Mouse (Mus musculus): ENCODE measurements around the gene Rnf220. TPM values are rescaled to one million over a fixed set of nuclear protein-coding genes. Genes with fewer than 3 reads are reported as not detected.

Gene Rnf220
- polyA plus RNA-seq, 1 experiment from 2014 or later, result 73.4 TPM

GRCm38 (mm10) chr4:117303581-117304238 is 193.1 kb downstream of the Rnf220 start:
- H3K27me3 ChIP-seq (ENCODE audit: control insufficient read depth, insufficient read depth, low read length), result peaks cover 32% of the 10 kb centered on the region
- WGBS, result 10% methylated on average over 30 of the region's 30 CpGs
- ATAC-seq (ENCODE audit: low read depth), result no peak
- no peak overlapping the region for H3K27ac ChIP-seq (ENCODE audit: low read depth, low read length)
- H3K9me3 ChIP-seq (ENCODE audit: control insufficient read depth, low read length), result no peaks in the 10 kb centered on the region
- peaks cover 19% of the 10 kb centered on the region for H3K4me1 ChIP-seq (ENCODE audit: control insufficient read depth, insufficient read depth, low read length)
- H3K4me3 ChIP-seq (ENCODE audit: low read depth, low read length), result peak overlapping the region; percentile 28
- H3K4me2 ChIP-seq (ENCODE audit: low read depth, low read length), result peak overlapping the region; percentile 55
- H3K9ac ChIP-seq (replicated peaks; ENCODE audit: low read depth, low read length), result peak overlapping the region; percentile 46; the same call in 1 of the 2 replicates
- no peaks in the 10 kb centered on the region for H3K36me3 ChIP-seq (ENCODE audit: control insufficient read depth, insufficient read depth, low read length)

DNA sequence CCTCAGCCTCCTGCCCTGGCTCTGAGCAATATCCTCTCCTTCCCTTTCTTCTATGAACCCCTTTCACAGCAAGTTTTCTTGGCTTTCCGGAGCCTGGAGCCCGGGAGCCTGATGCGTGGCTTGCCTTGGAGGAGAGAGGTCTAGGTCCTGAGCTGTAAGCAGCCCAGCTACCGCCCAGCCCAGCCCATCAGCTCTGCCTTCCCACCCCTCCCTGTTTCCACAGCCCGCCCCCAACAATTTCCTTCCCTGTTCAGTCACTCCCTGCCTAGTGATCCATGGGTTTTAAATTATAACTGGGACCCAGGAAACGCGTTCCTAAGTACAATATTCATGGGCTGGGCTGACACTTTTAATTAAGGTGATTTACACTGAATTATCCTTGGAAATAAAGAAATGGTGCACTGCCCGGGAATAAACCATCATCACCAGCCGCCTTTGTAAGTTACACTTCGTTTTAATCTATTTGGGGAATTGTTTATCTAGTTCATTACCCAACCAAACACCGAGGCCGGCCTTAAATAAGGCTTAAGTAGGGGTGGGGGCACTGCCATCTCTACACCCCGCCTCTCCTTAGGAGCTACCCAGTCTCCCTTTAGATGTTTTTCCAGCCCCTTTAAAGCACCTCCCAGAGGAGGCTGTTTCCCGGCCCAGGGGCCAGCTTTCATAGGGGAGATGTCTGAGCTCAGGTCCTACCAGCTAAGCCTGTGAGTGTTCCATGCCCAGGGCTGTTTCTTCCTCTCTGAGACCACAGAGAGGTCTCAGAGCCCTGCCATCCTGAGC is 194.6 kb downstream of the Rnf220 start:
- no peak overlapping the region for H3K27ac ChIP-seq (ENCODE audit: low read depth, low read length)
- no peak overlapping the region for H3K9ac ChIP-seq (replicated peaks; ENCODE audit: low read depth, low read length)
- 13% methylated on average over 14 of the region's 14 CpGs for WGBS
- ATAC-seq (ENCODE audit: low read depth), result peak; percentile 56
- H3K27me3 ChIP-seq (ENCODE audit: control insufficient read depth, insufficient read depth, low read length), result peaks cover 32% of the 10 kb centered on the region
- H3K4me2 ChIP-seq (ENCODE audit: low read depth, low read length), result no peak overlapping the region
- H3K4me1 ChIP-seq (ENCODE audit: control insufficient read depth, insufficient read depth, low read length), result peaks cover 19% of the 10 kb centered on the region
- no peak overlapping the region for H3K4me3 ChIP-seq (ENCODE audit: low read depth, low read length)
- H3K9me3 ChIP-seq (ENCODE audit: control insufficient read depth, low read length), result no peaks in the 10 kb centered on the region
- H3K36me3 ChIP-seq (ENCODE audit: control insufficient read depth, insufficient read depth, low read length), result no peaks in the 10 kb centered on the region

DNA sequence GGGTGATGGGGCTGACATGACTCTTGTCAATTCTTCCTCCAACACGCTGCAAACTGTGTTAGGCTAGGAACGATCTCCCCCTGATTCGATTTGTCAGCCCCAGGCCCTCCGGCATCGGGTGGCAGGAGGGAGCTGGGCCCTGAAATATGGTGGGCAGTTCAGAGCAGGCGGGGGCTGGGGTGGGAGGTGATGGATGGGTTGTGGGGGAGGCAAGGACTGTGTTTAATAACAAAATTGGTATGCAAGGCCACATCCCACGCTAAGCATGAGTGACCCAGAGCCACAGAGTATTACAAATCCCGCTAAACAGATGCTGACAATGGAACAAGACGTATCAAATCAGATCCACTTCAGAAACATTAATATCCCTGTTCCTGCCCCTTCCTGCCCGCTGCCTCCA is 196.9 kb downstream of the Rnf220 start:
- peaks cover 21% of the 10 kb centered on the region; the same call in 1 of the 2 replicates for H3K27me3 ChIP-seq (ENCODE audit: control insufficient read depth, insufficient read depth, low read length)
- H3K4me1 ChIP-seq (ENCODE audit: control insufficient read depth, insufficient read depth, low read length), result peaks cover 19% of the 10 kb centered on the region

DNA sequence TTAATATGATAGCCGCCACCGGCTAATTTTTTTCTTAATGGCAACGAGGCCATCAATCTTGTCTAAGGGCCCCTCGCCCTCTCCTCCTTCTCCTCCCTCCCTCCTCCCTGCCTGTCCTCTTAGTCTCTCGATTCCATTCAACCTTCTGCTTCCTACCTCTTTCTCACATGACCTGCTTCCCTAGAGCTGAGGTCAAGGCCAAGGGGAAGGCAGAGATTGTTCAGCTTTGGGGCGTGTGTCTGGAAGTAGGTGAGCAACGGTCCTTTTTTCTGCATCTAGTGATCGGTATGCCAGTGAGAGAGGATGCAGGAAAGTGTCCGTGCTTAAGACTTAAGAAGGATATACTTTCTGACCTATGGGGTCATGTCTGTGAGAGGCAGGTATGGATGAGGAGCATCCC is 199.0 kb downstream of the Rnf220 start:
- WGBS, result 67% methylated on average over 9 of the region's 9 CpGs
- Histone ChIP-seq H3K27ac (ENCODE audit: low read depth, low read length) (no peak overlapping the region), H3K4me3 (ENCODE audit: low read depth, low read length) (no peak overlapping the region), H3K36me3 (ENCODE audit: control insufficient read depth, insufficient read depth, low read length) (no peaks in the 10 kb centered on the region), H3K4me1 (ENCODE audit: control insufficient read depth, insufficient read depth, low read length) (peaks cover 9% of the 10 kb centered on the region), H3K9ac (replicated peaks; ENCODE audit: low read depth, low read length) (no peak overlapping the region), H3K9me3 (ENCODE audit: control insufficient read depth, low read length) (no peaks in the 10 kb centered on the region), H3K4me2 (ENCODE audit: low read depth, low read length) (no peak overlapping the region), H3K27me3 (ENCODE audit: control insufficient read depth, insufficient read depth, low read length) (peaks cover 6% of the 10 kb centered on the region; the same call in 1 of the 2 replicates)
- no peak for ATAC-seq (ENCODE audit: low read depth)

More for the DNA sequence above, 196.9 kb downstream of the Rnf220 start:
- no peak overlapping the region for H3K4me2 ChIP-seq (ENCODE audit: low read depth, low read length)
- H3K9me3 ChIP-seq (ENCODE audit: control insufficient read depth, low read length), result no peaks in the 10 kb centered on the region
- H3K36me3 ChIP-seq (ENCODE audit: control insufficient read depth, insufficient read depth, low read length), result no peaks in the 10 kb centered on the region
- no peak overlapping the region for H3K9ac ChIP-seq (replicated peaks; ENCODE audit: low read depth, low read length)
- no peak overlapping the region for H3K4me3 ChIP-seq (ENCODE audit: low read depth, low read length)
- no peak overlapping the region for H3K27ac ChIP-seq (ENCODE audit: low read depth, low read length)
- ATAC-seq (ENCODE audit: low read depth), result no peak
- 57% methylated on average over 10 of the region's 10 CpGs for WGBS

- Histone ChIP-seq H3K9me3 (ENCODE audit: control insufficient read depth, low read length) (no peaks in the 10 kb centered on the region), H3K27ac (ENCODE audit: low read depth, low read length) (no peak overlapping the region), H3K4me3 (ENCODE audit: low read depth, low read length) (no peak overlapping the region), H3K4me1 (ENCODE audit: control insufficient read depth, insufficient read depth, low read length) (peaks cover 3% of the 10 kb centered on the region; the same call in 1 of the 2 replicates), H3K36me3 (ENCODE audit: control insufficient read depth, insufficient read depth, low read length) (no peaks in the 10 kb centered on the region), H3K4me2 (ENCODE audit: low read depth, low read length) (no peak overlapping the region), H3K9ac (replicated peaks; ENCODE audit: low read depth, low read length) (no peak overlapping the region), H3K27me3 (ENCODE audit: control insufficient read depth, insufficient read depth, low read length) (peaks cover 2% of the 10 kb centered on the region; the same call in 1 of the 2 replicates)
- 67% methylated on average over 19 of the region's 19 CpGs for WGBS
- ATAC-seq (ENCODE audit: low read depth), result no peak
These were observed 199.8 kb downstream of the Rnf220 start for GRCm38 (mm10) chr4:117296849-117297593.

DNA sequence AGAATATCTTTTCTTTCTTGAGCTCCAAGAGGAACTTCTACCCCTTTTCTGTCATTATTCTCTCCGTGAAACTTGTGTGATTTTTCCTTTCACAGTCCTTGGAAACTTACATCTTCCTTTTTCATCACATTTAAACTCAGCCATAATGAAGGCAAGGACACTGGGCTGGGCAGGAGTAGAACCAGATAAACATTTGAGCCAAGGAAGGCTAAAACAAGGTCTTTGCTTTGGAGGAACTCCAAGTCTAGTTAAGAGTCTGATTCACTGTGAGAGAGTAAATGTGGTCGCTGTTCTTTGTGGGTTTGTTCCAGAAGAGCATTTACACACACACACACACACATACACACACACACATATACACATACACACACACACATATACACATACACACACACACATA is 205.2 kb downstream of the Rnf220 start:
- 97% methylated on average over 2 of the region's 2 CpGs for WGBS
- ATAC-seq (ENCODE audit: low read depth), result no peak

DNA sequence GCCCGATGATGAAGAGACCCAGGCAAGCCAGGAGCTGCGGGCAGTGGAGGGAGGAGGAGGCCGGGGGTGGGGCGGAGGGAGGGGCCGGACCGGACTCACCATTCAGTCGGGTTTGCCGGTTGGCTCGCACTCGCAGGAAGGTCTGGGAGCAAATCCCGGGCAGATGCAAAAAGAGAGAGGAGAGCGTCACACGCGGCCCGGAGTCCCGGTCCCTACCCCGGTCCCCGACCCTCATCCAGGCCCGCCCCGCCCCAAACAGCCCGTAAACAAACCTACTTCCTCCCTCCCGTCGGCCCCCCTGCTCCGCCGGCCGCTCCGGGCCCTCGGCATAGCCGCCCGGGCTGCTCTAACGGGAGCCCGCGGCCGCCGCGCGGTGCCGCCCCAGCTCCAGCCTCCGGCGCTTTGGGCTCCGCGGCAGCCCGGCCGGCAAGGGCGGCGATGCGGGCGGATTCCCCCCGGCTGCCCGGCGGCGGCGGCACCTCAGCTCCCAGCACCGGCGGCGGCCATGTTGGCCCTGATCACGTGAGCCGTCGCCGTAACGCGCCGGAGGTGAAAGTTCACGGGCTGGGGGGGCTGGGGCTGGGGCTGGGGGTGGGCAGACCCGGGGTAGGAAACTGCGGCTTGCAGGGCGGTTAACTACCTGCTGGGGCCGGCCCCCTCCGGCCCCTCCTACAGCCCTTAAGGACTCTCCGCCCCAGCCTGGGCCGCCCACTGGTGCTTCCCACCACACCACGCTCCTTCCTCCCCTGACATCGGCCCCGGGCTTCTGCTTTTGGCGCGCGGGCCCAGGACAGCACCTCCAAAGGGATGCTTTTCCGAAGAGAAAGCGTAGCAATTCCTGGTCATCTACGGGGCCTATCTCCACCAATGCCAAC is 207.7 kb downstream of the Rnf220 start:
- H3K4me2 ChIP-seq (ENCODE audit: low read depth, low read length), result peak overlapping the region; percentile 70
- H3K9me3 ChIP-seq (ENCODE audit: control insufficient read depth, low read length), result no peaks in the 10 kb centered on the region
- ATAC-seq (ENCODE audit: low read depth), result peak; percentile 86
- peak overlapping the region; percentile 87 for H3K27ac ChIP-seq (ENCODE audit: low read depth, low read length)
- H3K9ac ChIP-seq (replicated peaks; ENCODE audit: low read depth, low read length), result peak overlapping the region; percentile 78
- H3K36me3 ChIP-seq (ENCODE audit: control insufficient read depth, insufficient read depth, low read length), result peaks cover 16% of the 10 kb centered on the region; the same call in 1 of the 2 replicates
- H3K27me3 ChIP-seq (ENCODE audit: control insufficient read depth, insufficient read depth, low read length), result no peaks in the 10 kb centered on the region
- under 1% methylated on average over 38 of the region's 80 CpGs for WGBS
- peaks cover 23% of the 10 kb centered on the region for H3K4me1 ChIP-seq (ENCODE audit: control insufficient read depth, insufficient read depth, low read length)
- peak overlapping the region; percentile 65 for H3K4me3 ChIP-seq (ENCODE audit: low read depth, low read length)

More for the DNA sequence above, 205.2 kb downstream of the Rnf220 start:
- H3K4me2 ChIP-seq (ENCODE audit: low read depth, low read length), result no peak overlapping the region
- H3K9ac ChIP-seq (replicated peaks; ENCODE audit: low read depth, low read length), result no peak overlapping the region
- no peaks in the 10 kb centered on the region for H3K9me3 ChIP-seq (ENCODE audit: control insufficient read depth, low read length)
- H3K27me3 ChIP-seq (ENCODE audit: control insufficient read depth, insufficient read depth, low read length), result no peaks in the 10 kb centered on the region
- 0 out of 2 replicates have a peak, but pooled peaks cover 8% of the 10 kb centered on the region for H3K4me1 ChIP-seq (ENCODE audit: control insufficient read depth, insufficient read depth, low read length)
- peaks cover 5% of the 10 kb centered on the region; the same call in 1 of the 2 replicates for H3K36me3 ChIP-seq (ENCODE audit: control insufficient read depth, insufficient read depth, low read length)
- no peak overlapping the region for H3K4me3 ChIP-seq (ENCODE audit: low read depth, low read length)
- H3K27ac ChIP-seq (ENCODE audit: low read depth, low read length), result no peak overlapping the region

DNA sequence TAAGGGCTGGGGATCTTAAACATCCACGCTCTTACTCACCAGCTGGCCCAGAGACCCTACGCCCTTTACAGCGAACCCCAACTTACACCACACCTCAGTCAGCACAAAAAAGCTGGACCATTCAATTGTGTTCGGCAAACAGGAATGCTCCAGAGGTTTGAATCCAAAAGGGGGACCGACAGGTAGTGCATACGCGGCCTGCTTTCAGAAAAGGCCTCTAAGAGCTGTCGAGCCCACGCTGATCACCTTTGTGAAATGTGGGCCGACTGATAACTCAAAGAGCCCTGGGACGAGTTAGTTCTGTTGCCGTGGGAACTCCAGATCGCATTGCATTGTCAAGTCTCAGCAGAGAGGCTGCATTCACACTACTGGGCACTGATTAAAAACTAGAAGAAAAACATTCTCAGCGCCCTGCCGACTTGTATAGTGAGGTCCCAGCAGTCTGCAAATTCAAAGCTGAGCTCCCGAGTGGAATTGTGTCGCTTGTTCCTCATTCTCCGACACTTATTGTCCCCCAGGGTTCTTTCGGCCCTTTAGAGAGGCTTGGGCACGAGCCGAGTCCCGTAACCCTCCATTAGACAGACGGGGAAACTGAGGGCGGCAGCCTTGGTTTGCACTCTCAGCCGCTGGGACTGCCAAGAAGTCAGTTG is 208.4 kb downstream of the Rnf220 start:
- peak overlapping the region; percentile 78 for H3K9ac ChIP-seq (replicated peaks; ENCODE audit: low read depth, low read length)
- H3K36me3 ChIP-seq (ENCODE audit: control insufficient read depth, insufficient read depth, low read length), result peaks cover 16% of the 10 kb centered on the region; the same call in 1 of the 2 replicates
- H3K4me1 ChIP-seq (ENCODE audit: control insufficient read depth, insufficient read depth, low read length), result peaks cover 31% of the 10 kb centered on the region
- H3K27me3 ChIP-seq (ENCODE audit: control insufficient read depth, insufficient read depth, low read length), result no peaks in the 10 kb centered on the region
- H3K9me3 ChIP-seq (ENCODE audit: control insufficient read depth, low read length), result no peaks in the 10 kb centered on the region
- H3K4me2 ChIP-seq (ENCODE audit: low read depth, low read length), result peak overlapping the region; percentile 70
- peak overlapping the region; percentile 87 for H3K27ac ChIP-seq (ENCODE audit: low read depth, low read length)
- no peak for ATAC-seq (ENCODE audit: low read depth)
- peak overlapping the region; percentile 65 for H3K4me3 ChIP-seq (ENCODE audit: low read depth, low read length)
- 22% methylated on average over 25 of the region's 25 CpGs for WGBS
